Mouse (Mus musculus): Measurements from ENCODE around the gene Lsr.

GRCm38 (mm10) chr7:31007775-31008174 lies 34.5 kb upstream of the Lsr start:
- no peak for TF ChIP-seq POLR2A (IDR thresholded peaks at IDR 0.05; ENCODE audit: low read depth, low read length)
- TF ChIP-seq CTCF (IDR thresholded peaks at IDR 0.05; ENCODE audit: extremely low read depth, insufficient read length, insufficient replicate concordance, low read depth, low read length): no peak

Data from small intestine, adult 2 months (tissue).